Mouse (Mus musculus) liver, embryonic 16.5 days (tissue): ENCODE measurements around the gene Dach1. TPM values are rescaled to one million over a fixed set of nuclear protein-coding genes. Genes with fewer than 3 reads are reported as not detected.

Source experiments
- ATAC-seq: fragments of 200-750 bp; cut with Nextera tagmentation; 2 replicates; pipeline ENCODE4 v1.8.0; 2017; ENCODE audit warnings: low read depth, mild to moderate bottlenecking, moderate number of reproducible peaks, moderate library complexity
- H3K27ac ChIP-seq: fragments of 300-500 bp; sonication (generic); 2 replicates; pipeline ENCODE4 v1.5.1; 2014; ENCODE audit warnings: mild to moderate bottlenecking, low read length
- H3K27me3 ChIP-seq: fragments of 300-500 bp; sonication (generic); 2 replicates; pipeline ENCODE4 v1.6.1; 2014; ENCODE audit warnings: low read depth, low read length, mixed read lengths; ENCODE audit not compliant: control insufficient read depth, insufficient read depth
- H3K36me3 ChIP-seq: fragments of 300-500 bp; sonication (generic); 2 replicates; pipeline ENCODE4 v1.6.1; 2014; ENCODE audit warnings: mild to moderate bottlenecking; ENCODE audit not compliant: control insufficient read depth, insufficient read depth
- H3K4me1 ChIP-seq: fragments of 300-500 bp; sonication (generic); 2 replicates; pipeline ENCODE4 v1.6.1; 2014; ENCODE audit warnings: low read depth, low read length, mixed read lengths; ENCODE audit not compliant: control insufficient read depth
- H3K4me2 ChIP-seq: fragments of 300-500 bp; sonication (generic); 2 replicates; pipeline ENCODE4 v1.6.1; 2014; ENCODE audit warnings: low read depth, low read length, mixed read lengths
- H3K4me3 ChIP-seq: fragments of 300-500 bp; sonication (generic); 2 replicates; pipeline ENCODE4 v1.5.1; 2014; ENCODE audit warnings: low read depth, mild to moderate bottlenecking, low read length
- H3K9ac ChIP-seq: fragments of 300-500 bp; sonication (generic); 2 replicates; pipeline ENCODE4 v1.6.1; 2014; ENCODE audit warnings: low read depth, low read length
- H3K9me3 ChIP-seq: fragments of 300-500 bp; sonication (generic); replicated peaks from 2 replicates; pipeline ENCODE4 v1.6.1; 2016; ENCODE audit warnings: low read length; ENCODE audit not compliant: control insufficient read depth
- WGBS: fragments of 180-500 bp; shearing (Covaris S2); extraction: QIAGEN DNeasy Blood & Tissue Kit; methylation state at CpG from one replicate; pipeline ENCODE4 v1.1.7; 2014; ENCODE audit not compliant: insufficient replicate concordance; 5-methylcytosine and 5-hydroxymethylcytosine counted together
- polyA plus RNA-seq: library from polyadenylated mRNA; unstranded; fragments of >200 nt; fragmentation: Nextera tagmentation; extraction: Ambion mirVana; gene quantifications from 2 replicates; pipeline ENCODE4 v1.2.1, GENCODE M21; 2015

Gene Dach1
- polyA plus RNA-seq, 1 experiment from 2014 or later, result 0.26 TPM

DNA sequence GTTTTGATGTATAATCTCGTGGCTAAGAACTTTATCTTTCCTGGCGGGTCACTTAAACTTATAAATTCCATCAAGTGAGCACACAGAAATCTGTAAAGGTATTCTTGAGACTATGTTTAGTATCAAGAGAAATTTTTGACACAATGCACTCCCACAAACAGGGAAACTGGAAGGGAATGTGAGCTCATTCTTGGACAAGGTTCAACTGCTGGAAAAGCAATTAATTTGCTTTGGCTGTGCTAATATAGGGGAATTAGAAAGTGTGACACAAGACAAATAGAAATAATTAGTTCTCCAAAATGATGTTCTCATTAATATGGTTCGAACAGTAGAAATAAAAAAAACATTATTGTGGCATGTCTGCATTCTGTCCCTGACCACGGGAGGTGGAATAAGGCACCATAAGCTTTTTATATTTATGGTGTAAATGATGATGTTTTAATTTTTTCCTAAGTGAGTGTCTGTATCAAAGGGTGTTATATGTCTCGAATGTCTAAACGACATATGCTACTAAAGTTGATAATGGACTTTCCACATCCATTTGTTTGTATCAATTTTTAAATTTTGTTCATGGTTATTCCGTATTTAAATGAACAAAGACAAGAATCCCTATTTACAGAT is 354.9 kb downstream of the Dach1 start:
- Histone ChIP-seq H3K4me1 (no peaks in the 10 kb centered on the region), H3K4me3 (no peak overlapping the region), H3K9ac (no peak overlapping the region), H3K9me3 (no peaks in the 10 kb centered on the region), H3K4me2 (no peak overlapping the region), H3K27me3 (no peaks in the 10 kb centered on the region), H3K27ac (no peak overlapping the region), H3K36me3 (no peaks in the 10 kb centered on the region)
- ATAC-seq, result no peak
- WGBS, result 56% methylated on average over 7 of the region's 7 CpGs

- no peak overlapping the region for H3K4me3 ChIP-seq
- no peaks in the 10 kb centered on the region for H3K27me3 ChIP-seq
- no peaks in the 10 kb centered on the region for H3K9me3 ChIP-seq
- H3K9ac ChIP-seq, result no peak overlapping the region
- H3K4me1 ChIP-seq, result no peaks in the 10 kb centered on the region
- no peak overlapping the region for H3K4me2 ChIP-seq
- H3K36me3 ChIP-seq, result no peaks in the 10 kb centered on the region
- WGBS, result 74% methylated on average over 11 of the region's 11 CpGs
- no peak for ATAC-seq
- no peak overlapping the region for H3K27ac ChIP-seq
Observed at GRCm38 (mm10) chr14:97813557-97813956, 356.0 kb downstream of the Dach1 start.

GRCm38 (mm10) chr14:97795385-97795952 is 374.1 kb downstream of the Dach1 start:
- Histone ChIP-seq H3K27ac (no peak overlapping the region), H3K9me3 (no peaks in the 10 kb centered on the region), H3K4me2 (no peak overlapping the region), H3K36me3 (no peaks in the 10 kb centered on the region), H3K4me3 (no peak overlapping the region), H3K27me3 (no peaks in the 10 kb centered on the region), H3K4me1 (no peaks in the 10 kb centered on the region), H3K9ac (no peak overlapping the region)
- 59% methylated on average over 5 of the region's 5 CpGs for WGBS
- ATAC-seq, result no peak

- Histone ChIP-seq H3K9ac (no peak overlapping the region), H3K27ac (no peak overlapping the region), H3K4me1 (no peaks in the 10 kb centered on the region), H3K27me3 (no peaks in the 10 kb centered on the region), H3K4me3 (no peak overlapping the region), H3K4me2 (no peak overlapping the region), H3K36me3 (no peaks in the 10 kb centered on the region), H3K9me3 (no peaks in the 10 kb centered on the region)
- 51% methylated on average over 2 of the region's 2 CpGs for WGBS
- no peak for ATAC-seq
Observed at GRCm38 (mm10) chr14:97774135-97774767, 395.3 kb downstream of the Dach1 start.

DNA sequence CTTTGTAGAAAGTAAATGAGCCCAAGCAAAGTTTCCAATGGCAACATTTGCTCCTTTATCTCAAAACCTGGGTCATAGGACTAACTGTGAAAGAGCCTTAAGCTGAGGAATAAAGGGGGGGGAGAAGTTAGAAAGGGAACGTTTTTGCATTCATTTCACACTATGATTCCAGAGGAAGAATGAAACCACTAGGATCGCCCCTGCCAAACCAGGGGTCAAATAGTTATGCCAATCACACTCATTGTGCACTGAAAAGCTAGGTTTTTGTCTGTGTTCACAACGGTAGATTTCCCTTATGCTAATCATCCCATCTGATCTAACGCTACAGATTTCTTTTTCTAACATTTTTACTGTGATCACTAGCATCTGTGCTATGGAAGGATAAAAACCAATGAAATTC is 415.2 kb downstream of the Dach1 start:
- Histone ChIP-seq H3K9me3 (no peaks in the 10 kb centered on the region), H3K27ac (no peak overlapping the region), H3K4me2 (no peak overlapping the region), H3K9ac (no peak overlapping the region), H3K4me3 (no peak overlapping the region), H3K4me1 (no peaks in the 10 kb centered on the region), H3K36me3 (no peaks in the 10 kb centered on the region), H3K27me3 (no peaks in the 10 kb centered on the region)
- WGBS, result 57% methylated on average over 4 of the region's 4 CpGs
- ATAC-seq, result no peak

DNA sequence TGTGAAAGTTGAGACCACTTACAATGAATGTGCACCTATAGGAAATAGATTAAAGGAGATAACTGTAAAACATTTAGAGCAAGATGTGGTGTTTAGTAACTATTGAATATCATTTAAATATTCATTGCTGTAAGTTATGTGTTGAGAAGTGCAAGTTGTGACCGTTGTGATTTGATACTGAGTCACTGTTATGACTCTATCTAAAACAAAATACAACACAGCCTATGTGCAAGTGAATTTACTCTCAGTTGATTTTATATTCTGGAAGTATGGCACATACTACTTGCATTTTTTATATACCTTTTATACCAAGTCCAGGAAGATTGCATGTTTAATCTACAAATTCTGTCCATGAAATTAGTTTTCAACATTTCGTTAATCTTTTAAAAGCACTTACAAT is 415.6 kb downstream of the Dach1 start:
- no peaks in the 10 kb centered on the region for H3K36me3 ChIP-seq
- H3K4me1 ChIP-seq, result no peaks in the 10 kb centered on the region
- no peak overlapping the region for H3K4me2 ChIP-seq
- no peak overlapping the region for H3K27ac ChIP-seq
- ATAC-seq, result no peak
- WGBS, result 77% methylated on average over 2 of the region's 2 CpGs
- H3K4me3 ChIP-seq, result no peak overlapping the region
- H3K9ac ChIP-seq, result no peak overlapping the region
- H3K9me3 ChIP-seq, result no peaks in the 10 kb centered on the region
- no peaks in the 10 kb centered on the region for H3K27me3 ChIP-seq

DNA sequence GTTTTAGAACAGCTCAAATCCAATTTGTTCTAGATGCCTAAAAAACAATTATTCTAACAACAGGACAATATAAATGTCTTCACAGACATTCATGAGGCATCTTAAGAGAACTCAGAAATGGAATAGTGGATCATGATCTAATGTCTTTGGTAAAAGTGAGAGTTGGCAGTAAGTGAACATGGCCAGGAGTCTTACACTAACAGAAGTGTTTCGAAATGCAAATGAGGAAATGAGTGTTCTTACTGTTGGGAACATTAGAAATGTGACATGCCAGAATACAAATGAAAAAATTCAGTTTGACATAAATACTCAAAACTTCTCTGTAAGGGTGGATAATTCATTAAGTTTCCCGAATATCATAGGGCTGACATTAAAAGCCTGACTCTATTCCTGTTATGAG is 426.3 kb downstream of the Dach1 start:
- H3K9me3 ChIP-seq, result no peaks in the 10 kb centered on the region
- no peaks in the 10 kb centered on the region for H3K27me3 ChIP-seq
- H3K4me3 ChIP-seq, result no peak overlapping the region
- WGBS, result 58% methylated on average over 2 of the region's 2 CpGs
- H3K27ac ChIP-seq, result no peak overlapping the region
- no peaks in the 10 kb centered on the region for H3K36me3 ChIP-seq
- no peak overlapping the region for H3K4me2 ChIP-seq
- no peak for ATAC-seq
- no peak overlapping the region for H3K9ac ChIP-seq
- H3K4me1 ChIP-seq, result no peaks in the 10 kb centered on the region

- Histone ChIP-seq H3K4me1 (no peaks in the 10 kb centered on the region), H3K27me3 (no peaks in the 10 kb centered on the region), H3K36me3 (no peaks in the 10 kb centered on the region), H3K27ac (no peak overlapping the region), H3K4me2 (no peak overlapping the region), H3K4me3 (no peak overlapping the region), H3K9me3 (no peaks in the 10 kb centered on the region), H3K9ac (no peak overlapping the region)
- ATAC-seq, result no peak
- 62% methylated on average over 4 of the region's 4 CpGs for WGBS
Observed at GRCm38 (mm10) chr14:97742785-97743184, 426.8 kb downstream of the Dach1 start.
